Mouse (Mus musculus) left cerebral cortex, adult 2 months (tissue): Measurements from ENCODE around the gene Polr2a. TPM values are rescaled to one million over a fixed set of nuclear protein-coding genes. Genes with fewer than 3 reads are reported as not detected.

Experiments
- DNase-seq, 2 experiments: peaks; one replicate each; pipeline ENCODE4 v3.0.0; 2021 to 2022; ENCODE audit warnings: low spot score in 2 of 2, mixed read lengths in 1 of 2; ENCODE audit errors: extremely low spot score in 1 of 2
- H3K27ac ChIP-seq: fragments of 200-600 bp; 2 replicates; pipeline ENCODE4 v1.8.1; 2022
- H3K4me3 ChIP-seq: fragments of 200-600 bp; 2 replicates; pipeline ENCODE4 v1.8.1; 2022
- CTCF ChIP-seq: fragments of 200-600 bp; IDR thresholded peaks from 2 replicates; pipeline ENCODE4 v1.8.1; 2022; ENCODE audit warnings: antibody characterized with exemption, mild to moderate bottlenecking, moderate library complexity
- intact Hi-C: fragments of 180-260 bp; cut with DNase I; formaldehyde crosslinking; loops from one replicate; pipeline ENCODE4 v1.15.1; 2025
- long read RNA-seq, 2 experiments: library from polyadenylated mRNA; stranded (forward); transcript quantifications; one replicate each; pipeline ENCODE4 v2.0.0; 2021; ENCODE audit warnings: borderline mapping rate in 2 of 2
- total RNA-seq, 2 experiments: library from RNA; stranded (reverse); gene quantifications; 2 replicates each; pipeline ENCODE4 v1.2.3; 2021

Polr2a gene
- 10 to 100 TPM; 55.1 to 56.6 TPM for total RNA-seq
- long read RNA-seq, experiment 1, full-length matches to known transcripts = 5 of 13 reads
- long read RNA-seq, experiment 1, partial matches to known transcripts = 4 of 13 reads
- long read RNA-seq, experiment 1, other reads (novel, unspliced or antisense) = 4 of 13 reads
- long read RNA-seq, experiment 2, full-length matches to known transcripts = 3 of 9 reads
- long read RNA-seq, experiment 2, partial matches to known transcripts = 4 of 9 reads
- long read RNA-seq, experiment 2, other reads (novel, unspliced or antisense) = 2 of 9 reads

- intact Hi-C loops = loop anchor here (1.0 to 5.0 kb wide), 5 partner anchors 44 to 126 kb away; partner anchors contain the start of genes Fxr2, Senp3 and Tmem95
- peak within 1 kb of the TSS; percentile 99 for H3K27ac ChIP-seq
- DNase-seq = peak; percentile 97
- no peak for TF ChIP-seq CTCF
- H3K4me3 ChIP-seq = peak within 1 kb of the TSS; percentile 59
Measured at GRCm38 (mm10) chr11:69758478-69758970, at the start of gene Polr2a. Gene Polr2a, minus strand, starts transcription at chr11:69758637.

GRCm38 (mm10) chr11:69807641-69808040, 49.2 kb upstream of the Polr2a start:
- Histone ChIP-seq H3K4me3 (no peak overlapping the region), H3K27ac (no peak overlapping the region)
- DNase-seq = no peak
- intact Hi-C loops = no loop called here
- TF ChIP-seq CTCF = no peak

GRCm38 (mm10) chr11:69806378-69806777, 47.9 kb upstream of the Polr2a start:
- no peak; the same call in 1 of the 2 replicates for TF ChIP-seq CTCF
- no peak for DNase-seq
- no peak overlapping the region for H3K4me3 ChIP-seq
- intact Hi-C loops = no loop called here
- no peak overlapping the region for H3K27ac ChIP-seq

- H3K27ac ChIP-seq = no peak within 1 kb of the TSS
- intact Hi-C loops = loop anchor here (5.0 kb wide), 1 partner anchor 72 kb away; the partner anchor contains the start of gene Tmem95
- no peak within 1 kb of the TSS; the same call in 1 of the 2 replicates for H3K4me3 ChIP-seq
Measured at GRCm38 (mm10) chr11:69804972-69805909, 46.8 kb upstream of the Polr2a start, which contains the start of gene Tmem102. Gene Tmem102, minus strand, starts transcription at chr11:69805624.

GRCm38 (mm10) chr11:69804652-69804940, 46.2 kb upstream of the Polr2a start:
- intact Hi-C loops = loop anchor here (5.0 kb wide), 1 partner anchor 73 kb away; the partner anchor contains the start of gene Tmem95
- TF ChIP-seq CTCF = no peak
- Histone ChIP-seq H3K4me3 (no peak overlapping the region; the same call in 1 of the 2 replicates), H3K27ac (no peak overlapping the region)
- DNase-seq = no peak

More at GRCm38 (mm10) chr11:69804972-69805909, 46.8 kb upstream of the Polr2a start, which contains the start of gene Tmem102:
- DNase-seq = no peak
- TF ChIP-seq CTCF = no peak; the same call in 1 of the 2 replicates

- Histone ChIP-seq H3K4me3 (peak overlapping the region; percentile 52), H3K27ac (peak overlapping the region; percentile 46; the same call in 1 of the 2 replicates)
- DNase-seq = peak; percentile 68 to 79
- peak; percentile 72 for TF ChIP-seq CTCF
- intact Hi-C loops = loop anchor here (2.0 to 5.0 kb wide), 4 partner anchors 33 to 73 kb away; partner anchors contain the start of genes Nlgn2, Polr2a and Tmem95
Measured at GRCm38 (mm10) chr11:69803786-69804651, 45.6 kb upstream of the Polr2a start.

GRCm38 (mm10) chr11:69803328-69803727, 44.9 kb upstream of the Polr2a start:
- no peak for DNase-seq
- intact Hi-C loops = loop anchor here (2.0 to 5.0 kb wide), 4 partner anchors 33 to 74 kb away; partner anchors contain the start of genes Nlgn2, Polr2a and Tmem95
- no peak for TF ChIP-seq CTCF
- Histone ChIP-seq H3K27ac (peak overlapping the region; percentile 46; the same call in 1 of the 2 replicates), H3K4me3 (peak overlapping the region; percentile 52)

- intact Hi-C loops = loop anchor here (2.0 to 5.0 kb wide), 4 partner anchors 34 to 75 kb away; partner anchors contain the start of genes Nlgn2, Polr2a and Tmem95
- peak overlapping the region; percentile 52 for H3K4me3 ChIP-seq
- peak overlapping the region; percentile 59 for H3K27ac ChIP-seq
- TF ChIP-seq CTCF = no peak
- DNase-seq = peak; percentile 80 to 88
Measured at GRCm38 (mm10) chr11:69802648-69803105, 44.2 kb upstream of the Polr2a start.

GRCm38 (mm10) chr11:69801379-69801977, 43.0 kb upstream of the Polr2a start, which contains the start of gene Fgf11:
Gene Fgf11, minus strand, starts transcription at chr11:69801857.
- intact Hi-C loops = loop anchor here (5.0 kb wide), 1 partner anchor 76 kb away; the partner anchor contains the start of gene Tmem95
- peak within 1 kb of the TSS; percentile 52 for H3K4me3 ChIP-seq
- no peak for DNase-seq
- peak within 1 kb of the TSS; percentile 59 for H3K27ac ChIP-seq
- no peak for TF ChIP-seq CTCF
